Mouse (Mus musculus) neural tube, embryonic 12.5 days (tissue): Measurements from ENCODE around the gene Stpg1. TPM values are rescaled to one million over a fixed set of nuclear protein-coding genes. Genes with fewer than 3 reads are reported as not detected.

Experiments
- ATAC-seq: fragments of 200-750 bp; cut with Nextera tagmentation; 2 replicates; pipeline ENCODE4 v1.8.0; 2017; ENCODE audit warnings: low read depth, mild to moderate bottlenecking, moderate TSS enrichment, moderate library complexity; ENCODE audit not compliant: low FRiP score
- H3K27ac ChIP-seq: fragments of 300-500 bp; sonication (generic); 2 replicates; pipeline ENCODE4 v1.5.1; 2016
- H3K27me3 ChIP-seq: fragments of 300-500 bp; sonication (generic); replicated peaks from 2 replicates; pipeline ENCODE4 v1.6.1; 2016; ENCODE audit warnings: mild to moderate bottlenecking
- H3K36me3 ChIP-seq: fragments of 300-500 bp; sonication (generic); 2 replicates; pipeline ENCODE4 v1.6.1; 2016; ENCODE audit warnings: mild to moderate bottlenecking
- H3K4me1 ChIP-seq: fragments of 300-500 bp; sonication (generic); 2 replicates; pipeline ENCODE4 v1.6.1; 2016
- H3K4me2 ChIP-seq: fragments of 300-500 bp; sonication (generic); replicated peaks from 2 replicates; pipeline ENCODE4 v1.6.1; 2016; ENCODE audit warnings: mild to moderate bottlenecking
- H3K4me3 ChIP-seq: fragments of 300-500 bp; sonication (generic); 2 replicates; pipeline ENCODE4 v1.5.1; 2016
- H3K9ac ChIP-seq: fragments of 300-500 bp; sonication (generic); 2 replicates; pipeline ENCODE4 v1.6.1; 2016; ENCODE audit warnings: mild to moderate bottlenecking
- H3K9me3 ChIP-seq: fragments of 300-500 bp; sonication (generic); 2 replicates; pipeline ENCODE4 v1.6.1; 2016; ENCODE audit warnings: mild to moderate bottlenecking
- WGBS: fragments of 180-500 bp; shearing (Covaris S2); methylation state at CpG from one replicate; pipeline ENCODE4 v1.1.7; 2016; 5-methylcytosine and 5-hydroxymethylcytosine counted together
- microRNA-seq: library from miRNA; unstranded; fragments of <30 nt; microRNA quantifications from one replicate; pipeline ENCODE4, GENCODE M21; 2017
- polyA plus RNA-seq: library from polyadenylated mRNA; unstranded; fragments of >200 nt; fragmentation: Nextera tagmentation; extraction: Ambion mirVana; gene quantifications from 2 replicates; pipeline ENCODE4 v1.2.1, GENCODE M21; 2016

Stpg1 gene
- polyA plus RNA-seq, 1 experiment from 2014 or later: 0.41 TPM

DNA sequence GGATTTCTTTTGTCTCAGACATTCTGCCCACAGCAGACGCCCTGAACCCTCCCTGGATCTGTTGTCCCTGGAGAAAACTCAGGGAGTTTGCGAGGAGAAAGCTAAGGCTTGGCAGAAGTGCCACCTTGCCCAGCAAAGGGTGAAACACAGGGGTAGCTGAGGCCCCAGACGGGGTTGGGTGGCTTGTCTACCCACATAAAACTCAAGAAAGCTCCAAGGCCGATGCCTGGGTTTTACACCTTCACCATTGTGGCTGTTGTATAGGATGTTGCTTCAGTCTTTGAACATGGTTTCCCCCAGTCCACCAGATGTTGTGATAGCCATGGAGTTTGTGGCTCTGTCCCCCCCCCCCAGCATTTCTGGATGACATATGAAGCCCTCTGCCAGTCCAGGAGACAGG, 90.2 kb downstream of the Stpg1 start:
- H3K4me3 ChIP-seq: no peak overlapping the region
- no peaks in the 10 kb centered on the region for H3K9me3 ChIP-seq
- WGBS: 56% methylated on average over 4 of the region's 4 CpGs
- no peak overlapping the region for H3K4me2 ChIP-seq
- H3K9ac ChIP-seq: no peak overlapping the region
- H3K36me3 ChIP-seq: no peaks in the 10 kb centered on the region
- H3K27me3 ChIP-seq: no peaks in the 10 kb centered on the region
- 0 out of 2 replicates have a peak, but pooled peaks cover 3% of the 10 kb centered on the region for H3K4me1 ChIP-seq
- ATAC-seq: no peak
- no peak overlapping the region for H3K27ac ChIP-seq

Small RNA genes lying within 50 kb of the gene (microRNA-seq; reads per million reads assigned to microRNA genes)
- gene Gm25317: not detected

Other genes starting within 250 kb of the Stpg1 start
- 150 and 151 TPM in 2 replicates for gene Clic4, start 222.0 kb upstream of the Stpg1 start, polyA plus RNA-seq
- 191 and 241 TPM in 2 replicates for gene Srrm1, start 141.5 kb upstream of the Stpg1 start, polyA plus RNA-seq
- gene Ncmap, start 96.6 kb upstream of the Stpg1 start, polyA plus RNA-seq: 1.3 and 1.7 TPM in 2 replicates
- 21.7 and 22.2 TPM in 2 replicates for gene Rcan3, start 60.9 kb upstream of the Stpg1 start, polyA plus RNA-seq
- 3.8 and 4.7 TPM in 2 replicates for gene Nipal3, start 248 bp downstream of the Stpg1 start, polyA plus RNA-seq
- 1.8 and 1.9 TPM in 2 replicates for gene Grhl3, start 78.8 kb downstream of the Stpg1 start, polyA plus RNA-seq
- 0.15 and 0.22 TPM in 2 replicates for gene Ifnlr1, start 191.5 kb downstream of the Stpg1 start, polyA plus RNA-seq
- not detected in 2 replicates for gene Il22ra1, start 233.4 kb downstream of the Stpg1 start, polyA plus RNA-seq